Mouse (Mus musculus) CH12.LX (cell line): ENCODE measurements around the gene Mroh3. TPM values are rescaled to one million over a fixed set of nuclear protein-coding genes. Genes with fewer than 3 reads are reported as not detected.
A peak's percentile ranks its signal among the peaks of the same experiment; 100 is the strongest.

Experiments used
- DNase-seq: peaks from one replicate; pipeline ENCODE4 v3.0.0-alpha.2; 2013; ENCODE audit errors: extremely low read depth
- H3K27ac ChIP-seq: 2 replicates; pipeline ENCODE4 v1.5.1; 2012; ENCODE audit warnings: low read depth, mild to moderate bottlenecking, control low read depth, moderate library complexity; ENCODE audit not compliant: insufficient read depth
- H3K27me3 ChIP-seq: replicated peaks from 2 replicates; pipeline ENCODE3; 2012; ENCODE audit warnings: inconsistent platforms
- H3K36me3 ChIP-seq, 2 experiments: replicated peaks in 1 of 2; 2 replicates each; pipeline versions ENCODE3 to v1.6.1; 2012; ENCODE audit warnings: inconsistent platforms in 1 of 2, low read length in 1 of 2, mild to moderate bottlenecking in 1 of 2, mixed read lengths in 1 of 2, moderate library complexity in 1 of 2; ENCODE audit not compliant: control insufficient read depth in 1 of 2, insufficient read depth in 1 of 2
- H3K4me1 ChIP-seq, 2 experiments: 2 replicates each; pipeline ENCODE4 v1.6.1; 2012; ENCODE audit warnings: inconsistent platforms in 1 of 2, moderate library complexity in 1 of 2; ENCODE audit not compliant: insufficient read depth in 2 of 2, control insufficient read depth in 1 of 2
- H3K4me2 ChIP-seq: 2 replicates; pipeline ENCODE4 v1.6.1; 2012; ENCODE audit warnings: low read depth, mild to moderate bottlenecking, control low read depth; ENCODE audit not compliant: poor library complexity, insufficient read depth, severe bottlenecking
- H3K4me3 ChIP-seq, 3 experiments: fragments of 150-350 bp in 1 of 3; sonication (generic) in 1 of 3; replicated peaks in 1 of 3; 2 replicates each; pipeline versions ENCODE3 to v1.5.1; 2011 to 2012; ENCODE audit warnings: low read depth in 2 of 3, low read length in 2 of 3, mild to moderate bottlenecking in 2 of 3, moderate library complexity in 2 of 3, control low read depth in 1 of 3, improper control_type of control experiment in 1 of 3, inconsistent platforms in 1 of 3, mixed read lengths in 1 of 3; ENCODE audit not compliant: poor library complexity in 1 of 3
- H3K79me2 ChIP-seq: replicated peaks from 2 replicates; pipeline ENCODE4 v1.6.1; 2012; ENCODE audit warnings: mild to moderate bottlenecking, moderate library complexity; ENCODE audit not compliant: control insufficient read depth, poor library complexity, insufficient read depth, severe bottlenecking; ENCODE audit errors: extremely low read depth
- H3K9ac ChIP-seq: 2 replicates; pipeline ENCODE4 v1.6.1; 2012; ENCODE audit warnings: low read depth, mild to moderate bottlenecking, control low read depth, moderate library complexity; ENCODE audit not compliant: insufficient read depth
- H3K9me3 ChIP-seq: replicated peaks from 2 replicates; pipeline ENCODE3; 2012; ENCODE audit warnings: low read length, inconsistent platforms, mixed read lengths
- CHD1 ChIP-seq: IDR thresholded peaks from 2 replicates; pipeline ENCODE4 v1.6.1; 2012; ENCODE audit warnings: low read depth, low read length, improper control_type of control experiment, inconsistent platforms
- CTCF ChIP-seq, 2 experiments: IDR thresholded peaks in 1 of 2; conservative IDR thresholded peaks in 1 of 2; 2 replicates each; pipeline ENCODE4 v1.5.1; 2011 to 2012; ENCODE audit warnings: low read depth in 2 of 2, low read length in 2 of 2, improper control_type of control experiment in 1 of 2, inconsistent platforms in 1 of 2, mild to moderate bottlenecking in 1 of 2, moderate library complexity in 1 of 2
- EP300 ChIP-seq: IDR thresholded peaks from 2 replicates; pipeline ENCODE4 v1.6.1; 2011; ENCODE audit warnings: low read length, improper control_type of control experiment
- ETS1 ChIP-seq: conservative IDR thresholded peaks from 2 replicates; pipeline ENCODE4 v1.6.1; 2012; ENCODE audit warnings: low read depth, mild to moderate bottlenecking, inconsistent platforms, low read length, improper control_type of control experiment, moderate library complexity
- IRF4 ChIP-seq: IDR thresholded peaks from 2 replicates; pipeline ENCODE4 v1.6.1; 2014; ENCODE audit warnings: low read depth, mild to moderate bottlenecking, inconsistent platforms, low read length, improper control_type of control experiment
- JUN ChIP-seq: IDR thresholded peaks from 2 replicates; pipeline ENCODE4 v1.6.1; 2011; ENCODE audit warnings: low read depth, mild to moderate bottlenecking, low read length, improper control_type of control experiment, moderate library complexity; ENCODE audit not compliant: insufficient read depth
- JUND ChIP-seq: conservative IDR thresholded peaks from 2 replicates; pipeline ENCODE4 v1.6.1; 2011; ENCODE audit warnings: low read depth, low read length, improper control_type of control experiment
- KAT2A ChIP-seq: IDR thresholded peaks from 2 replicates; pipeline ENCODE4 v1.6.1; 2012; ENCODE audit warnings: low read length, improper control_type of control experiment, inconsistent platforms; ENCODE audit not compliant: insufficient replicate concordance
- MXI1 ChIP-seq: IDR thresholded peaks from 2 replicates; pipeline ENCODE4 v1.6.1; 2011; ENCODE audit warnings: mild to moderate bottlenecking, low read depth, low read length, improper control_type of control experiment
- MYC ChIP-seq: IDR thresholded peaks from 2 replicates; pipeline ENCODE4 v1.6.1; 2011; ENCODE audit warnings: low read depth, mild to moderate bottlenecking, improper control_type of control experiment, low read length
- NELFE ChIP-seq: IDR thresholded peaks from 2 replicates; pipeline ENCODE4 v1.6.1; 2011; ENCODE audit warnings: low read depth, low read length, improper control_type of control experiment
- PAX5 ChIP-seq: IDR thresholded peaks from 2 replicates; pipeline ENCODE4 v1.6.1; 2012; ENCODE audit warnings: low read length, inconsistent platforms, mixed read lengths
- POLR2A ChIP-seq: IDR thresholded peaks from 2 replicates; pipeline ENCODE4 v1.6.1; 2011; ENCODE audit warnings: low read depth, mild to moderate bottlenecking, improper control_type of control experiment, low read length
- RAD21 ChIP-seq: IDR thresholded peaks from 2 replicates; pipeline ENCODE4 v1.6.1; 2011; ENCODE audit warnings: low read depth, mild to moderate bottlenecking, low read length, improper control_type of control experiment, moderate library complexity
- SMC3 ChIP-seq: IDR thresholded peaks from 2 replicates; pipeline ENCODE4 v1.6.1; 2011; ENCODE audit warnings: low read depth, low read length, improper control_type of control experiment
- TBP ChIP-seq: conservative IDR thresholded peaks from 2 replicates; pipeline ENCODE4 v1.6.1; 2011; ENCODE audit warnings: low read depth, low read length, improper control_type of control experiment
- TCF12 ChIP-seq: IDR thresholded peaks from 2 replicates; pipeline ENCODE4 v1.6.1; 2014; ENCODE audit warnings: low read depth, mild to moderate bottlenecking, inconsistent platforms, low read length, improper control_type of control experiment
- USF1 ChIP-seq: IDR thresholded peaks from 2 replicates; pipeline ENCODE4 v1.6.1; 2014; ENCODE audit warnings: low read depth, mild to moderate bottlenecking, inconsistent platforms, low read length, improper control_type of control experiment
- USF2 ChIP-seq: conservative IDR thresholded peaks from 2 replicates; pipeline ENCODE4 v1.6.1; 2011; ENCODE audit warnings: low read depth, low read length, improper control_type of control experiment
- ZC3H11A ChIP-seq: IDR thresholded peaks from 2 replicates; pipeline ENCODE4 v1.6.1; 2012; ENCODE audit warnings: low read depth, mild to moderate bottlenecking, inconsistent platforms, low read length, improper control_type of control experiment
- ZKSCAN1 ChIP-seq: IDR thresholded peaks from 2 replicates; pipeline ENCODE4 v1.6.1; 2012; ENCODE audit warnings: low read depth, inconsistent platforms, low read length, improper control_type of control experiment, borderline replicate concordance
- ZNF384 ChIP-seq: IDR thresholded peaks from 2 replicates; pipeline ENCODE4 v1.6.1; 2012; ENCODE audit warnings: low read depth, low read length, improper control_type of control experiment, inconsistent platforms
- dilution Hi-C: fragments of 300-500 bp; cut with MboI; formaldehyde crosslinking; loops from 2 replicates; pipeline ENCODE4 v1.14.3; 2020; ENCODE audit warnings: low sequenced_read_pairs; ENCODE audit not compliant: extremely low pct_unique_long_range_greater_than_20kb, extremely low pct_ligation_motif_present
- in situ Hi-C: fragments of 300-500 bp; cut with MboI; formaldehyde crosslinking; loops from 3 replicates; pipeline ENCODE4 v1.14.3; 2019; ENCODE audit warnings: low sequenced_read_pairs, low pct_ligation_motif_present, low pct_unique_long_range_greater_than_20kb, mixed read lengths
- polyA plus RNA-seq: library from polyadenylated mRNA; unstranded; fragments of >175 nt; gene quantifications from 2 replicates; pipeline ENCODE4 v1.2.1, GENCODE M21; 2012; ENCODE audit warnings: low read depth; ENCODE audit not compliant: insufficient read length
- total RNA-seq, 2 experiments: library from RNA; depleted of rRNA; stranded (reverse); fragments of 300-350 nt in 1 of 2; fragments of >200 nt in 1 of 2; gene quantifications; 2 replicates each; pipeline ENCODE4 v1.2.3; 2012 to 2014

Mroh3 gene
- total and polyA plus RNA-seq, 3 experiments: not detected

GRCm38 (mm10) chr1:136170109-136170508 is 42.5 kb downstream of the Mroh3 start (continued):
- no peak for TF ChIP-seq EP300
- 0 out of 2 replicates have a peak, but pooled peaks have one; percentile 33 for TF ChIP-seq MYC
- no peak for TF ChIP-seq CHD1
- no peak for TF ChIP-seq NELFE
- no peak for TF ChIP-seq JUND

- dilution Hi-C loops: no loop called here
- DNase-seq: peak; percentile 22
- Histone ChIP-seq H3K9ac (no peak overlapping the region), H3K4me3 (no peak overlapping the region), H3K4me1 (peaks cover 6 to 41% of the 10 kb centered on the region in 2 experiments), H3K27me3 (no peaks in the 10 kb centered on the region), H3K79me2 (no peaks in the 10 kb centered on the region), H3K36me3 (peaks cover 89 to 99% of the 10 kb centered on the region in 2 experiments), H3K9me3 (no peaks in the 10 kb centered on the region), H3K27ac (no peak overlapping the region), H3K4me2 (no peak overlapping the region)
- in situ Hi-C loops: no loop called here
- TF ChIP-seq ZNF384: no peak
- no peak for TF ChIP-seq ETS1
- TF ChIP-seq SMC3: peak; percentile 77
- TF ChIP-seq JUND: no peak
- peak in 1 of 2 experiments; percentile 73; a peak in 2 of 4 replicates for TF ChIP-seq CTCF (conservative IDR thresholded peaks at IDR 0.05 in 1 of 2, IDR thresholded peaks at IDR 0.05 in 1 of 2; ENCODE audit: low read depth in 2 of 2, low read length in 2 of 2)
- TF ChIP-seq TBP: no peak
- no peak for TF ChIP-seq MXI1
- TF ChIP-seq RAD21: peak; percentile 78
- TF ChIP-seq KAT2A: no peak
- TF ChIP-seq USF2: no peak
- peak; percentile 17; the same call in 1 of the 2 replicates for TF ChIP-seq ZC3H11A
- no peak for TF ChIP-seq JUN
- TF ChIP-seq TCF12: no peak
- no peak for TF ChIP-seq POLR2A
Measured at GRCm38 (mm10) chr1:136167657-136168056, 45.0 kb downstream of the Mroh3 start.

- H3K27me3 ChIP-seq: no peaks in the 10 kb centered on the region
- H3K79me2 ChIP-seq: no peaks in the 10 kb centered on the region; the same call in 1 of the 2 replicates
- peaks cover 24 to 63% of the 10 kb centered on the region in 2 experiments for H3K4me1 ChIP-seq
- H3K4me3 ChIP-seq: no peak overlapping the region
- H3K4me2 ChIP-seq: no peak overlapping the region
- H3K36me3 ChIP-seq: peaks cover 77 to 85% of the 10 kb centered on the region in 2 experiments
- in situ Hi-C loops (no loop called here), dilution Hi-C loops (no loop called here)
- DNase-seq: no peak
- no peak overlapping the region for H3K9ac ChIP-seq
- no peaks in the 10 kb centered on the region for H3K9me3 ChIP-seq
- no peak overlapping the region for H3K27ac ChIP-seq
- TF ChIP-seq RAD21: no peak
- TF ChIP-seq ZKSCAN1: no peak
- no peak for TF ChIP-seq IRF4
- TF ChIP-seq PAX5: no peak
- TF ChIP-seq TBP: no peak
- TF ChIP-seq ZNF384: no peak
- TF ChIP-seq NELFE: no peak
- no peak for TF ChIP-seq USF1
- no peak for TF ChIP-seq ZC3H11A
Measured at GRCm38 (mm10) chr1:136165436-136165835, 47.2 kb downstream of the Mroh3 start.
